Mouse (Mus musculus) limb, embryonic 11.5 days (tissue): ENCODE measurements around the gene Ppme1. TPM values are rescaled to one million over a fixed set of nuclear protein-coding genes. Genes with fewer than 3 reads are reported as not detected.

Experiments used
- ATAC-seq: fragments of 200-750 bp; cut with Nextera tagmentation; 2 replicates; pipeline ENCODE4 v1.8.0; 2017; ENCODE audit warnings: low read depth; ENCODE audit not compliant: insufficient number of reproducible peaks, low FRiP score, low TSS enrichment
- DNase-seq: peaks from one replicate; pipeline ENCODE4 v3.0.0-alpha.2; 2015; ENCODE audit warnings: low spot score
- H3K27ac ChIP-seq: fragments of 300-500 bp; sonication (generic); replicated peaks from 2 replicates; pipeline ENCODE4 v1.5.1; 2014; ENCODE audit warnings: low read depth, mild to moderate bottlenecking, low read length
- H3K27me3 ChIP-seq: fragments of 300-500 bp; sonication (generic); 2 replicates; pipeline ENCODE4 v1.6.1; 2014; ENCODE audit warnings: mild to moderate bottlenecking, low read length, mixed read lengths; ENCODE audit not compliant: control insufficient read depth, insufficient read depth
- H3K36me3 ChIP-seq: fragments of 300-500 bp; sonication (generic); 2 replicates; pipeline ENCODE4 v1.6.1; 2014; ENCODE audit warnings: mild to moderate bottlenecking, low read length, moderate library complexity, mixed read lengths; ENCODE audit not compliant: control insufficient read depth, insufficient read depth
- H3K4me1 ChIP-seq: fragments of 300-500 bp; sonication (generic); 2 replicates; pipeline ENCODE4 v1.6.1; 2014; ENCODE audit warnings: low read length, mixed read lengths; ENCODE audit not compliant: control insufficient read depth, insufficient read depth
- H3K4me2 ChIP-seq: fragments of 300-500 bp; sonication (generic); 2 replicates; pipeline ENCODE4 v1.6.1; 2014; ENCODE audit warnings: low read depth, mild to moderate bottlenecking, moderate library complexity; ENCODE audit not compliant: severe bottlenecking
- H3K4me3 ChIP-seq: fragments of 300-500 bp; sonication (generic); 2 replicates; pipeline ENCODE4 v1.5.1; 2014; ENCODE audit warnings: low read depth, low read length
- H3K9ac ChIP-seq: fragments of 300-500 bp; sonication (generic); 2 replicates; pipeline ENCODE4 v1.6.1; 2014; ENCODE audit warnings: mild to moderate bottlenecking, low read length
- H3K9me3 ChIP-seq: fragments of 300-500 bp; sonication (generic); 2 replicates; pipeline ENCODE4 v1.6.1; 2016; ENCODE audit warnings: low read length; ENCODE audit not compliant: control insufficient read depth
- WGBS: fragments of 180-500 bp; shearing (Covaris S2); extraction: QIAGEN DNeasy Blood & Tissue Kit; methylation state at CpG from one replicate; pipeline ENCODE4 v1.1.7; 2014; 5-methylcytosine and 5-hydroxymethylcytosine counted together
- polyA plus RNA-seq: library from polyadenylated mRNA; unstranded; fragments of >200 nt; fragmentation: Nextera tagmentation; extraction: Ambion mirVana; gene quantifications from 2 replicates; pipeline ENCODE4 v1.2.1, GENCODE M21; 2014

The Ppme1 gene
- polyA plus RNA-seq, 1 experiment from 2014 or later, result 68.6 TPM

DNA sequence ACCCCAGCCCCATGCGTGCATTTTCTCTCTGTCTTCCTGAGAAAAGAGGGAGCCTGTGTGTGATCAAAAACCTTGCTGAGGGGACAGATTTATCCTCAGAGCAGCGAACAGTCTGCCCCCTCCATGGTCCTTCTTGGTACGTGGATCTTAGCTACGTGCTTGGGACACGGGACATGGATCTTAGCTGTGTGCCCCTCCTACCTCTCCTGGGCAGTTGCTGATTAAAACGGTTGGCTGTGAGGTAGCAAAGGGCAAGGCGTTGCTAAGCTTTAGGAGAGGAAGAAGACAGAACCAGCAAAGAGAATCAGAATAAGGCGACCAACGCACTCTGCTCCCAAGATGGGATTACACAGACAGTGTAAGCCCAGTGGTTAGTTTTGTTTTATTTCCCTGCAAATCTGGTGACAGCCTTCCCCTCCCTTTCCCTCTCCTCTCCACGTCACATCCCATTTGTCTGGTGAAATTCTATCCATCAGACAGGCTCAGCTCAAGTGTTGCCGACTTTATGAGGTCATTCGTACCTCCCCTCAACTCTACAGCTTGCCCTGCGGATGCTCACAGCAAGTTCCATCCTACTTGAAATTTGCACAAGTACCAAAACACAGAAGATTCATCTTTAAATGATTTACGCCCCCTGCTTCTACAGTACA, 73.1 kb downstream of the Ppme1 start:
- Histone ChIP-seq H3K4me3 (no peak overlapping the region), H3K4me2 (no peak overlapping the region), H3K27me3 (no peaks in the 10 kb centered on the region), H3K9me3 (no peaks in the 10 kb centered on the region), H3K36me3 (no peaks in the 10 kb centered on the region), H3K4me1 (0 out of 2 replicates have a peak, but pooled peaks cover 5% of the 10 kb centered on the region), H3K27ac (no peak overlapping the region), H3K9ac (no peak overlapping the region)
- WGBS, result 61% methylated on average over 14 of the region's 14 CpGs
- DNase-seq (peak; percentile 37), ATAC-seq (no peak; the same call in 1 of the 2 replicates)

DNA sequence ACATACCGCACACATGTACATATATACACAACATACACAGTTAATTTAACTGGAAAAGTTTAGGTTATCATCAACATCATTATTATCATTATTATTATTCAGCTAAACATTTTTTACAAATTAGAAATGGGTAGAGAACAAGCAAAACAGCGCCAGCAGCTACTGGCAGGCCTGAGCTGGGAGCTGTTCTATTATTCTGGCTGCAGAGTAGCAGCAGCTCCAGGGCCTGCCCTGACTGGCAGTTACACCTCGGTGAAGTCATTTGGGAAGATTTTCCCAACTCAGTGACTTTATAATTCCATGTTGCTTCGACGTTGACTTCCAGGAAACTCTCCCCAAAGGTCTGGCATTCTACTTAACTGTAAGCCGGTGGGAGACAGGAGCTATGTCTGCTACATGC, 75.4 kb downstream of the Ppme1 start:
- no peak overlapping the region for H3K4me3 ChIP-seq
- H3K27ac ChIP-seq, result no peak overlapping the region
- no peaks in the 10 kb centered on the region for H3K36me3 ChIP-seq
- H3K9ac ChIP-seq, result no peak overlapping the region
- WGBS, result 86% methylated on average over 6 of the region's 6 CpGs
- no peak for DNase-seq
- no peaks in the 10 kb centered on the region for H3K9me3 ChIP-seq
- no peaks in the 10 kb centered on the region for H3K27me3 ChIP-seq
- no peak overlapping the region for H3K4me2 ChIP-seq
- H3K4me1 ChIP-seq, result 0 out of 2 replicates have a peak, but pooled peaks cover 5% of the 10 kb centered on the region
- no peak for ATAC-seq

DNA sequence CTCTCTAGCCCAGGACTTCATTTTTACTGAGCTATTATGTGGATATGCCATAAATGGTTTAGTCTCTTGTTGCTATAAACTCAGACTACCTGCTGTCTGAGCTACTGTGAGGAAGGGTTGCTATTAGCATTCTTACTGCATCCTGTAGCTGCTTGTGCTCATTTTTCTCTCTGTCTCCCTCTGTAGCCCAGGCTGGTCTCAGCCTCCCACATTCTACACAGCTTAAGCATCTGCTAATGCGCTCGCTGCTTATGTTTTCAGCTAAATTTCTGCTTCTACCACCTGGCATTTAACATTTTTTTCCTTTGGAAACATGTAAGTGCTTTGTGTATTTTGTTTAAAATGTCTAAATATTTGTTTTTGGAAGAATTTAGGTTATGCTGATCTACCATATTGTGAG, 76.4 kb downstream of the Ppme1 start:
- no peaks in the 10 kb centered on the region for H3K9me3 ChIP-seq
- no peak for DNase-seq
- no peak overlapping the region for H3K4me3 ChIP-seq
- no peak for ATAC-seq
- no peak overlapping the region for H3K9ac ChIP-seq
- no peak overlapping the region for H3K27ac ChIP-seq
- no peaks in the 10 kb centered on the region for H3K27me3 ChIP-seq
- WGBS, result 94% methylated on average over 2 of the region's 2 CpGs
- H3K4me2 ChIP-seq, result no peak overlapping the region
- H3K4me1 ChIP-seq, result 0 out of 2 replicates have a peak, but pooled peaks cover 5% of the 10 kb centered on the region
- no peaks in the 10 kb centered on the region for H3K36me3 ChIP-seq

DNA sequence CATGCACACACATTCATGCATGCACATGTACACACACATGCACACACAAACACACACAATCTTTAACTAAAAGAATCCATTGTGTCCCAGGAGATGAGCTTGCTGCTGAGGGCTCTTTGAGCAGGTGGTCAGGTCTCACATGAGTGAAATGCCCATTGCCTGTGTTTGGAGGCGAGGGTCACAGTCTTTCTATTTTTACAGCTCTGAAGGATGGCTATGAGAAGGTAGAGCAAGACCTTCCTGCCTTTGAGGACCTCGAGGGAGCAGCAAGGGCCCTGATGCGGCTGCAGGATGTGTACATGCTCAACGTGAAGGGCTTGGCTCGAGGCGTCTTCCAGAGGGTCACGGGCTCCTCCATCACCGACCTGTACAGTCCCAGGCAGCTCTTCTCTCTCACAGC, 78.6 kb downstream of the Ppme1 start:
- Histone ChIP-seq H3K4me1 (peaks cover 6% of the 10 kb centered on the region; the same call in 1 of the 2 replicates), H3K27ac (no peak overlapping the region), H3K36me3 (no peaks in the 10 kb centered on the region), H3K4me2 (no peak overlapping the region), H3K9ac (no peak overlapping the region), H3K9me3 (no peaks in the 10 kb centered on the region), H3K27me3 (no peaks in the 10 kb centered on the region), H3K4me3 (no peak overlapping the region)
- ATAC-seq (no peak), DNase-seq (no peak)
- 82% methylated on average over 8 of the region's 8 CpGs for WGBS

DNA sequence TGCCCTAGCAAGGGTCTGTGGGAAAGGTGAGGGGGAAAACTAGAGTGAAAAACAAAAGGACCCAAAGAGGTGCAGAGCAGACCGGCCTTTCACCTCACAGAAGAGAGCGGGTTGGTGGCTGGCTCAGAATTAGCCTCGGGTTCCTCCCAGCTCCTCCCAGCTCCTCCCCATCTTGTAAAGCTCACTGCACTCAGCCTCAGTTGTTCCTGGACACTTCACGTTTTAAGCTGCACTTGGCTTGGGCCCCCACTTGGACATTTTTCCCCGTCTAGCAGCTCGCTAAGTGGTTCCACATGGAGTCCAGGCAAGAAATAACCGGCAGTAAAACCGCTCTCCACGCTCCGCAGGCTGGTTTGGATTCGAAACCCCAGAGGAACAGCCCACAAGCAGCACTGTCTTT, 83.5 kb downstream of the Ppme1 start:
- H3K9ac ChIP-seq, result peak overlapping the region; percentile 55
- peak overlapping the region; percentile 36 for H3K4me2 ChIP-seq
- 8% methylated on average over 11 of the region's 11 CpGs for WGBS
- H3K27me3 ChIP-seq, result peaks cover 17% of the 10 kb centered on the region
- DNase-seq, result peak; percentile 83
- no peak overlapping the region; the same call in 1 of the 2 replicates for H3K4me3 ChIP-seq
- no peaks in the 10 kb centered on the region for H3K9me3 ChIP-seq
- ATAC-seq, result peak; percentile 67
- no peaks in the 10 kb centered on the region for H3K36me3 ChIP-seq
- peaks cover 12% of the 10 kb centered on the region; the same call in 1 of the 2 replicates for H3K4me1 ChIP-seq
- peak overlapping the region; percentile 99 for H3K27ac ChIP-seq

DNA sequence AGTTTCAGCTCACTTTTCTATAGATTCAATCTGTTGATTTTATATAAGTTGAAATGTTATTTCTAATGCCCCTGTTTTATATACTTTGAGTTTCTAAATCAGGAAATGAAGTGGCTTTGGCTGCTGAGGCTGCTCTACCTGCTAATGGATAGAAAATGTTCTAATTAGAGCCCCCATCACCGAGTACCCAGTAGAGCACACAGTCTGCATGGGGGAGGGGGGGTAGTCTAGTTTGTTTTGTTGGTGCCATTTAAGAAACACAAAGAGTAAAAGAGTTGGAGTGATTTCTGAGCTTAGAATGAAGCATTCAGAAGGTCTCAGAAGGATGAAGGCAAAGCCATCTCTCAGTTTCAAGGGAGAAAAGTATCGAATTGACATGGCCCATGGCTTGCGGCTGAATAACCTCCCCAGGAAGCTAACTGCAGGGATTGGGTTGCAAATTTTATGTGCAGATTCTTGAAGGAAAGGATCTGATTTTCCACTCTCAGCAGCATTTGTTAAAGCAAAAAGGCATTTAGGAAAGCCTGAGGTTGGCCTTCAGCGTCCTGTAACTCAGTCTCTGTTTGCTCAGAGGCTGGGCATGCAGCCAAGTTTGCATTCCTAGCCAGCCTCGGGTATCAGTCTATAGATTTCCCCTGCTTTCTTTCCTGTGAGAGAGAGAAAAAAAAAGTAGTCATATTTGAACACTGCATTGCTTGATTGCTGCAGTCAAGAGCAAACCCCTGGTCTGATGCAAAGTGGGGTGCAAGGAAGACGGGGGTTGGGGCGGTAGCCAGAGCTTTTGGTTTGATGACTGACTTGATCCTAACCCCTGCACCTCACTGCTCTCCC, 84.1 kb downstream of the Ppme1 start:
- peak overlapping the region; percentile 99 for H3K27ac ChIP-seq
- H3K4me2 ChIP-seq, result peak overlapping the region; percentile 36
- peaks cover 12% of the 10 kb centered on the region; the same call in 1 of the 2 replicates for H3K4me1 ChIP-seq
- H3K36me3 ChIP-seq, result no peaks in the 10 kb centered on the region
- ATAC-seq, result peak; percentile 69
- H3K9me3 ChIP-seq, result no peaks in the 10 kb centered on the region
- no peak overlapping the region; the same call in 1 of the 2 replicates for H3K4me3 ChIP-seq
- H3K27me3 ChIP-seq, result peaks cover 17% of the 10 kb centered on the region
- DNase-seq, result peak; percentile 80
- WGBS, result 22% methylated on average over 7 of the region's 7 CpGs
- H3K9ac ChIP-seq, result peak overlapping the region; percentile 55

DNA sequence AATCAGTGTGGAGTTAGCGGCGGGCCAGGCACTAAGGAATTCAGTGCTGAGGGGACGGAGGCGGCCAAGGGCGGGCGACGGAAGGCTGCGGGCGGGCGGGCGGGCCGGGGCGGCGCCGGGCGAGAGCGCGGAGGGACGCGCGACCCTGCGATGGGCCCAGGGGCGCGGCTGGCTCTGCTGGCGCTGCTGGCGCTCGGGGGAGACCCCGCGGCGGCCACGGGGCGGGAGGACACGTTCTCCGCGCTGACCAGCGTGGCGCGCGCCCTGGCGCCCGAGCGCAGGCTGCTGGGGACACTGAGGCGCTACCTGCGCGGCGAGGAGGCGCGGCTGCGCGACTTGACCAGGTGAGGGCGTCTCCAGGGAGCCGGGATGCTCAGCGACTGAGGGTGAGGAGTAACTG, 86.7 kb downstream of the Ppme1 start, which contains the start of gene P4ha3:
P4ha3 (plus strand) TSS at position 138 of the 400 bp plus-strand sequence.
- Histone ChIP-seq H3K9me3 (no peaks in the 10 kb centered on the region), H3K27ac (no peak within 1 kb of the TSS; the same call in 1 of the 2 replicates), H3K4me1 (peaks cover 12% of the 10 kb centered on the region; the same call in 1 of the 2 replicates), H3K36me3 (no peaks in the 10 kb centered on the region), H3K4me2 (peak within 1 kb of the TSS; percentile 95), H3K9ac (peak within 1 kb of the TSS; percentile 72), H3K27me3 (peaks cover 17% of the 10 kb centered on the region), H3K4me3 (peak within 1 kb of the TSS; percentile 50)
- ATAC-seq (no peak), DNase-seq (peak; percentile 58)
- 2% methylated on average over 47 of the region's 53 CpGs for WGBS

DNA sequence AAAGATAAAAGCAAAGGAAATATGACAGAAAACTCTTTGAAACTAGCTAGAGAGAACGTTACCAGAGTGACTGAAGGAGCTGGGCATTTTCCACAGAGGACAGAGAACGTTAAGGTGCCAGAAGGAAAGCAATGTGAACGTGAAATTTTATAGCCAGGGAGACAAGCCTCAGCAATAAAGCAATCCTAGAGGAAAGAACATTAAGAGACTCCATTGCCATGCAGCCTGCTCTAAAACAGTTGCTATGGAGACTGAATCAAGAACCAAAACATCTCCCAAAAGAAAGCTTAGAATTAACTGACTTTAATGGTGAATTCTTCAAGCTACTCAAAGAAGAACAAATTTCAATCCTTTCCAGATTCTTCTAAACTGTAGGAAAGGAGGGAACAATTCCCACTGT, 88.8 kb downstream of the Ppme1 start:
- Histone ChIP-seq H3K4me3 (no peak overlapping the region), H3K27ac (no peak overlapping the region), H3K36me3 (no peaks in the 10 kb centered on the region), H3K9ac (no peak overlapping the region), H3K27me3 (peaks cover 17% of the 10 kb centered on the region), H3K9me3 (no peaks in the 10 kb centered on the region), H3K4me2 (no peak overlapping the region), H3K4me1 (0 out of 2 replicates have a peak, but pooled peaks cover 6% of the 10 kb centered on the region)
- 23% methylated on average over 3 of the region's 3 CpGs for WGBS
- DNase-seq (no peak), ATAC-seq (no peak)
